Mouse (Mus musculus) megakaryocyte, embryonic 14.5 days (primary cell): Measurements from ENCODE around the gene Smg6.

Experiments
- FLI1 ChIP-seq: IDR thresholded peaks from 2 replicates; pipeline ENCODE4 v1.6.1; 2012; ENCODE audit warnings: low read length, inconsistent platforms, mixed read lengths
- GATA1 ChIP-seq: IDR thresholded peaks from 3 replicates; pipeline ENCODE4 v1.6.1; 2012; ENCODE audit warnings: mixed read lengths, low read length, inconsistent platforms, borderline replicate concordance

- TF ChIP-seq GATA1 = no peak
- no peak for TF ChIP-seq FLI1
These were observed at the start of gene Smg6, which contains the start of gene Srr for GRCm38 (mm10) chr11:74925577-74926387.
